Comparison of ENCODE assay signal across 13 mouse cellular contexts in genomic region chr11:89023477-89023876, GRCm38 (mm10). TPM values are rescaled to one million over a fixed set of nuclear protein-coding genes. Genes with fewer than 3 reads are reported as not detected.
DNase-seq lines count a peak whose midpoint lies in the region; ATAC-seq and TF ChIP-seq lines count a peak whose summit lies in the region.
"Had no signal": no experiment of that assay in that cellular context is flagged by ENCODE, and none has a peak within 500 bp of the region (broad histone marks: within the 10 kb centered on the region; RNA-seq: fewer than 3 reads in every experiment).

No protein-coding gene starts in this region.

- no peaks in the 10 kb centered on the region for H3K9me3 ChIP-seq in heart, embryonic 14.5 days (ENCODE audit: control insufficient read depth, low read length)
- no peaks in the 10 kb centered on the region for H3K9me3 ChIP-seq in midbrain, embryonic 11.5 days (ENCODE audit: control insufficient read depth, low read length)
- H3K9me3 ChIP-seq in midbrain, embryonic 10.5 days (replicated peaks): no peaks in the 10 kb centered on the region
- H3K9me3 ChIP-seq in kidney, postnatal 0 days (replicated peaks; ENCODE audit: low read length): no peaks in the 10 kb centered on the region
- no peaks in the 10 kb centered on the region for H3K9me3 ChIP-seq in hindbrain, embryonic 13.5 days
- H3K9me3 ChIP-seq: neural tube, embryonic 13.5 days had no signal

- no peak for TF ChIP-seq CTCF in kidney, postnatal 0 days (IDR thresholded peaks at IDR 0.05; ENCODE audit: low read depth)

- H3K27ac ChIP-seq in heart, embryonic 14.5 days (replicated peaks in 1 of 2; ENCODE audit: control insufficient read depth in 1 of 2, insufficient read depth in 1 of 2, low read depth in 2 of 2, low read length in 2 of 2): peak overlapping the region; percentile 34 to 65; a peak in 2 of 4 replicates
- no peak overlapping the region for H3K27ac ChIP-seq in midbrain, embryonic 11.5 days (ENCODE audit: low read depth, low read length)
- no peak overlapping the region for H3K27ac ChIP-seq in midbrain, embryonic 10.5 days (replicated peaks)
- H3K27ac ChIP-seq in kidney, postnatal 0 days: peak overlapping the region; percentile 77
- no peak overlapping the region for H3K27ac ChIP-seq in hindbrain, embryonic 13.5 days
- H3K27ac ChIP-seq: neural tube, embryonic 13.5 days had no signal

- peaks cover 10% of the 10 kb centered on the region; the same call in 1 of the 2 replicates for H3K36me3 ChIP-seq in heart, embryonic 14.5 days (ENCODE audit: control insufficient read depth, insufficient read depth, low read length)
- H3K36me3 ChIP-seq in midbrain, embryonic 11.5 days (ENCODE audit: control insufficient read depth, insufficient read depth, low read length): no peaks in the 10 kb centered on the region
- no peaks in the 10 kb centered on the region for H3K36me3 ChIP-seq in midbrain, embryonic 10.5 days
- no peaks in the 10 kb centered on the region for H3K36me3 ChIP-seq in kidney, postnatal 0 days (ENCODE audit: insufficient read depth, low read length)
- no peaks in the 10 kb centered on the region for H3K36me3 ChIP-seq in hindbrain, embryonic 13.5 days
- H3K36me3 ChIP-seq: neural tube, embryonic 13.5 days had no signal

- H3K4me3 ChIP-seq in heart, embryonic 14.5 days (ENCODE audit: control insufficient read depth in 1 of 2, insufficient read depth in 1 of 2, low read depth in 1 of 2, low read length in 2 of 2): no peak overlapping the region
- H3K4me3 ChIP-seq in midbrain, embryonic 11.5 days (ENCODE audit: low read depth, low read length): no peak overlapping the region
- no peak overlapping the region for H3K4me3 ChIP-seq in midbrain, embryonic 10.5 days
- no peak overlapping the region for H3K4me3 ChIP-seq in kidney, postnatal 0 days (replicated peaks; ENCODE audit: low read depth, low read length)
- H3K4me3 ChIP-seq in hindbrain, embryonic 13.5 days: no peak overlapping the region
- H3K4me3 ChIP-seq: neural tube, embryonic 13.5 days had no signal

- H3K4me1 ChIP-seq in heart, embryonic 14.5 days (ENCODE audit: control insufficient read depth in 2 of 2, insufficient read depth in 2 of 2, low read length in 2 of 2): peaks cover 21 to 30% of the 10 kb centered on the region in 2 experiments
- no peaks in the 10 kb centered on the region for H3K4me1 ChIP-seq in midbrain, embryonic 11.5 days (ENCODE audit: control insufficient read depth, insufficient read depth, low read length)
- H3K4me1 ChIP-seq in midbrain, embryonic 10.5 days: peaks cover 15% of the 10 kb centered on the region
- no peaks in the 10 kb centered on the region for H3K4me1 ChIP-seq in kidney, postnatal 0 days (replicated peaks; ENCODE audit: insufficient read depth, low read length)
- H3K4me1 ChIP-seq in hindbrain, embryonic 13.5 days (replicated peaks): no peaks in the 10 kb centered on the region; the same call in 1 of the 2 replicates

- DNase-seq in heart, postnatal 14 days: no peak
- DNase-seq in midbrain, embryonic 11.5 days (ENCODE audit: low spot score, missing footprints): peak; percentile 51
- DNase-seq in midbrain, embryonic 10.5 days (ENCODE audit: low spot score): no peak
- DNase-seq in kidney, postnatal 0 days (ENCODE audit: low spot score): peak; percentile 51
- DNase-seq in right cerebral cortex, postnatal 14 days: no peak
- DNase-seq: midbrain, embryonic 14.5 days had no signal

- no peak overlapping the region for H3K9ac ChIP-seq in heart, embryonic 14.5 days (ENCODE audit: low read length)
- H3K9ac ChIP-seq in midbrain, embryonic 11.5 days (ENCODE audit: low read length): no peak overlapping the region
- H3K9ac ChIP-seq in kidney, postnatal 0 days (ENCODE audit: low read depth, low read length): no peak overlapping the region
- H3K9ac ChIP-seq in hindbrain, embryonic 13.5 days: no peak overlapping the region
- H3K9ac ChIP-seq: neural tube, embryonic 13.5 days had no signal

- intact Hi-C loops in heart, postnatal 14 days (cut with DNase I): loop anchor here (2.0 kb wide), 1 partner anchor 25 kb away; the partner anchor contains the start of gene Trim25

- no peaks in the 10 kb centered on the region for H3K27me3 ChIP-seq in heart, embryonic 14.5 days (ENCODE audit: control insufficient read depth, insufficient read depth, low read length)
- no peaks in the 10 kb centered on the region for H3K27me3 ChIP-seq in midbrain, embryonic 11.5 days (ENCODE audit: control insufficient read depth, insufficient read depth, low read length)
- H3K27me3 ChIP-seq in midbrain, embryonic 10.5 days (ENCODE audit: low read depth, poor library complexity, severe bottlenecking): no peaks in the 10 kb centered on the region
- H3K27me3 ChIP-seq in kidney, postnatal 0 days (ENCODE audit: insufficient read depth, low read length): no peaks in the 10 kb centered on the region
- H3K27me3 ChIP-seq in hindbrain, embryonic 13.5 days: no peaks in the 10 kb centered on the region
- H3K27me3 ChIP-seq: neural tube, embryonic 13.5 days had no signal

- no peak for ATAC-seq in heart, embryonic 14.5 days (ENCODE audit: insufficient number of reproducible peaks, insufficient read depth, low FRiP score, low read depth)
- no peak for ATAC-seq in midbrain, embryonic 11.5 days (ENCODE audit: low FRiP score)
- no peak for ATAC-seq in kidney, postnatal 0 days (replicated peaks; ENCODE audit: low FRiP score, low read depth)
- no peak for ATAC-seq in hindbrain, embryonic 13.5 days (ENCODE audit: low FRiP score)
- ATAC-seq in erythroblast, adult 5-6 weeks (replicated peaks; ENCODE audit: low FRiP score, poor library complexity, severe bottlenecking): no peak

- 56% methylated on average over 10 of the region's 10 CpGs for WGBS in heart, embryonic 14.5 days
- WGBS in midbrain, embryonic 11.5 days: 74% methylated on average over 10 of the region's 10 CpGs
- WGBS in midbrain, embryonic 10.5 days: 76% methylated on average over 10 of the region's 10 CpGs
- 69% methylated on average over 10 of the region's 10 CpGs for WGBS in kidney, postnatal 0 days
- 75% methylated on average over 10 of the region's 10 CpGs for WGBS in hindbrain, embryonic 13.5 days

- H3K4me2 ChIP-seq in heart, embryonic 14.5 days (ENCODE audit: low read length): no peak overlapping the region
- H3K4me2 ChIP-seq in midbrain, embryonic 11.5 days: no peak overlapping the region
- H3K4me2 ChIP-seq in kidney, postnatal 0 days (ENCODE audit: low read length): no peak overlapping the region
- no peak overlapping the region for H3K4me2 ChIP-seq in hindbrain, embryonic 13.5 days
- H3K4me2 ChIP-seq: neural tube, embryonic 13.5 days had no signal

RNA-seq across cellular contexts. Expression of gene Trim25, which starts 24.3 kb away (rescaled TPM):
- 15.9 and 16.7 TPM in 2 replicates for polyA plus RNA-seq in heart, embryonic 14.5 days (2014; fragmentation: Nextera tagmentation; extraction: Ambion mirVana)
- 10 to 100 TPM; 28.3 to 28.5 TPM for total RNA-seq in heart, postnatal 14 days (2021)
- 2.9 TPM in 2 replicates for polyA plus RNA-seq in midbrain, embryonic 11.5 days (2014; fragmentation: Nextera tagmentation; extraction: Ambion mirVana)
- 3.0 and 3.3 TPM in 2 replicates for polyA plus RNA-seq in midbrain, embryonic 10.5 days (2016; fragmentation: Nextera tagmentation; extraction: Ambion mirVana)
- 17.6 and 18.3 TPM in 2 replicates for polyA plus RNA-seq in kidney, postnatal 0 days (2015; fragmentation: Nextera tagmentation; extraction: Ambion mirVana)
- polyA plus RNA-seq in hindbrain, embryonic 13.5 days (2015; fragmentation: Nextera tagmentation; extraction: Ambion mirVana): 4.6 and 4.8 TPM in 2 replicates
- total RNA-seq in erythroblast, adult 5-6 weeks (2015; ENCODE audit: low replicate concordance): 19.8 and 24.2 TPM in 2 replicates
- total RNA-seq in erythroblast, adult 5-6 weeks (2017; ENCODE audit: low replicate concordance): 16.4 and 20.5 TPM in 2 replicates

RNA-seq across cellular contexts. Expression of gene Dgke, which starts 43.2 kb away (rescaled TPM):
- 5.7 and 6.7 TPM in 2 replicates for polyA plus RNA-seq in heart, embryonic 14.5 days (2014; fragmentation: Nextera tagmentation; extraction: Ambion mirVana)
- total RNA-seq in heart, postnatal 14 days (2021): 10 to 100 TPM; 11.8 to 12.3 TPM
- polyA plus RNA-seq in midbrain, embryonic 11.5 days (2014; fragmentation: Nextera tagmentation; extraction: Ambion mirVana): 4.1 and 4.6 TPM in 2 replicates
- 4.2 and 6.1 TPM in 2 replicates for polyA plus RNA-seq in midbrain, embryonic 10.5 days (2016; fragmentation: Nextera tagmentation; extraction: Ambion mirVana)
- 2.6 and 3.3 TPM in 2 replicates for polyA plus RNA-seq in kidney, postnatal 0 days (2015; fragmentation: Nextera tagmentation; extraction: Ambion mirVana)
- 14.8 and 15.6 TPM in 2 replicates for polyA plus RNA-seq in hindbrain, embryonic 13.5 days (2015; fragmentation: Nextera tagmentation; extraction: Ambion mirVana)
- total RNA-seq in erythroblast, adult 5-6 weeks (2015; ENCODE audit: low replicate concordance): not detected in 2 replicates
- 0.70 and 1.8 TPM in 2 replicates for total RNA-seq in erythroblast, adult 5-6 weeks (2017; ENCODE audit: low replicate concordance)

RNA-seq across cellular contexts. Expression of gene Gm525, which starts 50.2 kb away (rescaled TPM):
- polyA plus RNA-seq in heart, embryonic 14.5 days (2014; fragmentation: Nextera tagmentation; extraction: Ambion mirVana): not detected in 2 replicates
- total RNA-seq in heart, postnatal 14 days (2021): not detected
- polyA plus RNA-seq in midbrain, embryonic 11.5 days (2014; fragmentation: Nextera tagmentation; extraction: Ambion mirVana): not detected in 2 replicates
- polyA plus RNA-seq in midbrain, embryonic 10.5 days (2016; fragmentation: Nextera tagmentation; extraction: Ambion mirVana): not detected in 2 replicates
- polyA plus RNA-seq in kidney, postnatal 0 days (2015; fragmentation: Nextera tagmentation; extraction: Ambion mirVana): 0.45 TPM in 1 of 2 replicates, not detected in the other
- not detected in 2 replicates for polyA plus RNA-seq in hindbrain, embryonic 13.5 days (2015; fragmentation: Nextera tagmentation; extraction: Ambion mirVana)
- total RNA-seq in erythroblast, adult 5-6 weeks (2015; ENCODE audit: low replicate concordance): not detected in 2 replicates
- total RNA-seq in erythroblast, adult 5-6 weeks (2017; ENCODE audit: low replicate concordance): not detected in 2 replicates
- total RNA-seq: common myeloid progenitor, adult 5-6 weeks; left cerebral cortex, adult 8-10 months had no signal
- polyA plus RNA-seq: activated CD4-positive, CD25-positive, alpha-beta regulatory T cell, adult 4 months; midbrain, embryonic 14.5 days; neural tube, embryonic 13.5 days had no signal

RNA-seq across cellular contexts. Expression of gene Coil, which starts 53.4 kb away (rescaled TPM):
- polyA plus RNA-seq in heart, embryonic 14.5 days (2014; fragmentation: Nextera tagmentation; extraction: Ambion mirVana): 6.5 and 6.6 TPM in 2 replicates
- total RNA-seq in heart, postnatal 14 days (2021): 1 to 10 TPM; 4.1 to 5.6 TPM
- 24.2 and 24.5 TPM in 2 replicates for polyA plus RNA-seq in midbrain, embryonic 11.5 days (2014; fragmentation: Nextera tagmentation; extraction: Ambion mirVana)
- 29.9 and 30.3 TPM in 2 replicates for polyA plus RNA-seq in midbrain, embryonic 10.5 days (2016; fragmentation: Nextera tagmentation; extraction: Ambion mirVana)
- polyA plus RNA-seq in kidney, postnatal 0 days (2015; fragmentation: Nextera tagmentation; extraction: Ambion mirVana): 10.9 and 12.1 TPM in 2 replicates
- polyA plus RNA-seq in hindbrain, embryonic 13.5 days (2015; fragmentation: Nextera tagmentation; extraction: Ambion mirVana): 26.7 and 27.3 TPM in 2 replicates
- 1.3 and 2.7 TPM in 2 replicates for total RNA-seq in erythroblast, adult 5-6 weeks (2015; ENCODE audit: low replicate concordance)
- 1.3 and 6.3 TPM in 2 replicates for total RNA-seq in erythroblast, adult 5-6 weeks (2017; ENCODE audit: low replicate concordance)

RNA-seq across cellular contexts. Expression of gene Elobl, which starts 56.7 kb away (rescaled TPM):
- not detected in 2 replicates for polyA plus RNA-seq in heart, embryonic 14.5 days (2014; fragmentation: Nextera tagmentation; extraction: Ambion mirVana)
- total RNA-seq in heart, postnatal 14 days (2021): not detected
- not detected in 2 replicates for polyA plus RNA-seq in midbrain, embryonic 11.5 days (2014; fragmentation: Nextera tagmentation; extraction: Ambion mirVana)
- not detected in 2 replicates for polyA plus RNA-seq in midbrain, embryonic 10.5 days (2016; fragmentation: Nextera tagmentation; extraction: Ambion mirVana)
- polyA plus RNA-seq in kidney, postnatal 0 days (2015; fragmentation: Nextera tagmentation; extraction: Ambion mirVana): not detected in 2 replicates
- not detected in 2 replicates for polyA plus RNA-seq in hindbrain, embryonic 13.5 days (2015; fragmentation: Nextera tagmentation; extraction: Ambion mirVana)
- total RNA-seq in erythroblast, adult 5-6 weeks (2015; ENCODE audit: low replicate concordance): not detected in 2 replicates
- not detected in 2 replicates for total RNA-seq in erythroblast, adult 5-6 weeks (2017; ENCODE audit: low replicate concordance)
- total RNA-seq: common myeloid progenitor, adult 5-6 weeks; left cerebral cortex, adult 8-10 months had no signal
- polyA plus RNA-seq: activated CD4-positive, CD25-positive, alpha-beta regulatory T cell, adult 4 months; midbrain, embryonic 14.5 days; neural tube, embryonic 13.5 days had no signal

Comparison
In these comparisons a context has a peak if more than half of its experiments do, and no peak if none do; other contexts are left out.
1. DNase-seq: peak in midbrain, embryonic 11.5 days (single experiment) and kidney, postnatal 0 days (single experiment); none in heart, postnatal 14 days (0 of 2), midbrain, embryonic 10.5 days (single experiment) and right cerebral cortex, postnatal 14 days (single experiment).
2. H3K27ac ChIP-seq: peak in heart, embryonic 14.5 days (2 of 2) and kidney, postnatal 0 days (single experiment); none in midbrain, embryonic 11.5 days (single experiment), midbrain, embryonic 10.5 days (single experiment) and hindbrain, embryonic 13.5 days (single experiment).